Mouse (Mus musculus) thymus, adult 2 months (tissue): ENCODE results near the gene Mks1.
"Not testable (repeated sequence)": the region's sequence is repeated elsewhere in the genome, so short reads cannot be mapped to it uniquely, and the experiment has no call there.

Source experiments
- CTCF ChIP-seq: fragments of 200-500 bp; IDR thresholded peaks from 2 replicates; pipeline ENCODE4 v1.5.1; 2012; ENCODE audit warnings: mild to moderate bottlenecking, control low read depth, low read length, moderate library complexity, borderline replicate concordance; ENCODE audit not compliant: control insufficient read depth, poor library complexity, insufficient read depth; ENCODE audit errors: extremely low read depth
- POLR2A ChIP-seq: fragments of 200-500 bp; IDR thresholded peaks from 2 replicates; pipeline ENCODE4 v1.6.1; 2012; ENCODE audit warnings: mild to moderate bottlenecking, low read length, control low read depth, moderate library complexity; ENCODE audit not compliant: control insufficient read depth, poor library complexity, insufficient read depth; ENCODE audit errors: extremely low read depth

DNA sequence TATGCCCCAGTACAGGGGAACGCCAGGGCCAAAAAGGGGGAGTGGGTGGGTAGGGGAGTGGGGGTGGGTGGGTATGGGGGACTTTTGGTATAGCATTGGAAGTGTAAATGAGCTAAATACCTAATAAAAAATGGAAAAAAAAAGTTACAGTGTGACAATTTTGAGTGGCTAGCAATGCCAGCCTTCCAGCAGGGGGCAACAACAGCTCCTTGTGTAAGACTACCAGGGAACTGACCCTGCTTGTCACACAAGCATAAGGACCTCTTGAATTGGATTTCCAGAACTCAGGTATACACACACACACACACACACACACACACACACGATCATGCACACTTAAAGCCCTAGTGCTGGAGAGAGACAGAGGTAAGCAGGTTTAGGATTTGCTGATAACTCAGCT, 13.9 kb downstream of the Mks1 start:
- TF ChIP-seq POLR2A, CTCF: not testable (repeated sequence)
